Mouse (Mus musculus) small intestine, adult 2 months (tissue): ENCODE measurements around the gene Commd6. TPM values are rescaled to one million over a fixed set of nuclear protein-coding genes. Genes with fewer than 3 reads are reported as not detected.

Source experiments
- H3K27ac ChIP-seq: fragments of 200-500 bp; 2 replicates; pipeline ENCODE4 v1.5.1; 2012; ENCODE audit warnings: low read depth, low read length, control low read depth, inconsistent platforms; ENCODE audit not compliant: insufficient read depth
- H3K27me3 ChIP-seq: fragments of 200-500 bp; 2 replicates; pipeline ENCODE4 v1.6.1; 2012; ENCODE audit warnings: mild to moderate bottlenecking, moderate library complexity, low read length, inconsistent platforms; ENCODE audit not compliant: control insufficient read depth, insufficient read depth
- H3K36me3 ChIP-seq: fragments of 200-500 bp; 2 replicates; pipeline ENCODE4 v1.6.1; 2012; ENCODE audit warnings: mild to moderate bottlenecking, low read length, control low read depth, inconsistent platforms; ENCODE audit not compliant: control insufficient read depth, insufficient read depth
- H3K4me1 ChIP-seq: fragments of 200-500 bp; 2 replicates; pipeline ENCODE4 v1.6.1; 2012; ENCODE audit warnings: low read length, inconsistent platforms, mixed read lengths; ENCODE audit not compliant: control insufficient read depth, insufficient read depth, insufficient read length
- H3K4me3 ChIP-seq: fragments of 200-500 bp; 2 replicates; pipeline ENCODE4 v1.5.1; 2012; ENCODE audit warnings: low read depth, mild to moderate bottlenecking, control low read depth, inconsistent platforms, low read length, moderate library complexity
- CTCF ChIP-seq: fragments of 200-500 bp; IDR thresholded peaks from 2 replicates; pipeline ENCODE4 v1.5.1; 2012; ENCODE audit warnings: low read depth, mild to moderate bottlenecking, control low read depth, inconsistent platforms, low read length, moderate library complexity, mixed read lengths; ENCODE audit not compliant: insufficient replicate concordance, insufficient read length; ENCODE audit errors: extremely low read depth
- POLR2A ChIP-seq: fragments of 200-500 bp; IDR thresholded peaks from 2 replicates; pipeline ENCODE4 v1.6.1; 2012; ENCODE audit warnings: low read depth, mild to moderate bottlenecking, control low read depth, inconsistent platforms, low read length, moderate library complexity
- WGBS: fragments of 180-500 bp; shearing (Covaris S2); methylation state at CpG from one replicate; pipeline ENCODE4 v1.1.7; 2018; 5-methylcytosine and 5-hydroxymethylcytosine counted together
- polyA plus RNA-seq: library from polyadenylated mRNA; depleted of rRNA; stranded (reverse); fragments of >200 nt; gene quantifications from 2 replicates; pipeline ENCODE4 v1.2.3, GENCODE M21; 2012

Gene Commd6
- polyA plus RNA-seq, 1 experiment, result 9.2 TPM

- no peak overlapping the region for H3K4me3 ChIP-seq
- H3K27me3 ChIP-seq, result no peaks in the 10 kb centered on the region
- 62% methylated on average over 1 of the region's 1 CpGs for WGBS
- no peaks in the 10 kb centered on the region for H3K4me1 ChIP-seq
- H3K27ac ChIP-seq, result no peak overlapping the region
- TF ChIP-seq POLR2A, result no peak
- no peak for TF ChIP-seq CTCF
- no peaks in the 10 kb centered on the region for H3K36me3 ChIP-seq
Observed at GRCm38 (mm10) chr14:101644948-101645347, 4.5 kb upstream of the Commd6 start.

GRCm38 (mm10) chr14:101637381-101637780 is 3.1 kb downstream of the Commd6 start:
- Histone ChIP-seq H3K4me3 (no peak overlapping the region), H3K27ac (no peak overlapping the region), H3K36me3 (peaks cover 20% of the 10 kb centered on the region), H3K4me1 (peaks cover 4% of the 10 kb centered on the region; the same call in 1 of the 2 replicates), H3K27me3 (no peaks in the 10 kb centered on the region)
- no peak for TF ChIP-seq POLR2A
- no peak for TF ChIP-seq CTCF
- 94% methylated on average over 6 of the region's 6 CpGs for WGBS

GRCm38 (mm10) chr14:101635765-101636164 is 4.7 kb downstream of the Commd6 start:
- WGBS, result 100% methylated on average over 1 of the region's 1 CpGs
- no peak overlapping the region for H3K27ac ChIP-seq
- H3K27me3 ChIP-seq, result no peaks in the 10 kb centered on the region
- H3K4me1 ChIP-seq, result peaks cover 4% of the 10 kb centered on the region; the same call in 1 of the 2 replicates
- peaks cover 28% of the 10 kb centered on the region for H3K36me3 ChIP-seq
- TF ChIP-seq POLR2A, result no peak
- no peak for TF ChIP-seq CTCF
- no peak overlapping the region for H3K4me3 ChIP-seq

GRCm38 (mm10) chr14:101630548-101630947 is 9.9 kb downstream of the Commd6 start:
- no peaks in the 10 kb centered on the region for H3K27me3 ChIP-seq
- H3K27ac ChIP-seq, result no peak overlapping the region
- H3K4me3 ChIP-seq, result no peak overlapping the region
- H3K4me1 ChIP-seq, result no peaks in the 10 kb centered on the region
- no peak for TF ChIP-seq POLR2A
- TF ChIP-seq CTCF, result no peak
- H3K36me3 ChIP-seq, result peaks cover 25% of the 10 kb centered on the region
- 81% methylated on average over 2 of the region's 2 CpGs for WGBS

- Histone ChIP-seq H3K27ac (no peak overlapping the region), H3K36me3 (no peaks in the 10 kb centered on the region), H3K27me3 (no peaks in the 10 kb centered on the region), H3K4me3 (no peak overlapping the region), H3K4me1 (no peaks in the 10 kb centered on the region)
- 79% methylated on average over 5 of the region's 5 CpGs for WGBS
- TF ChIP-seq POLR2A (no peak), CTCF (no peak)
Observed at GRCm38 (mm10) chr14:101617680-101618079, 22.8 kb downstream of the Commd6 start.

GRCm38 (mm10) chr14:101616178-101616577 is 24.3 kb downstream of the Commd6 start:
- no peaks in the 10 kb centered on the region for H3K36me3 ChIP-seq
- TF ChIP-seq POLR2A, result no peak
- TF ChIP-seq CTCF, result no peak
- H3K27me3 ChIP-seq, result no peaks in the 10 kb centered on the region
- WGBS, result 70% methylated on average over 9 of the region's 9 CpGs
- no peak overlapping the region for H3K27ac ChIP-seq
- H3K4me3 ChIP-seq, result no peak overlapping the region
- no peaks in the 10 kb centered on the region for H3K4me1 ChIP-seq

GRCm38 (mm10) chr14:101613206-101613605 is 27.3 kb downstream of the Commd6 start:
- WGBS, result 75% methylated on average over 1 of the region's 1 CpGs
- H3K27ac ChIP-seq, result no peak overlapping the region
- H3K36me3 ChIP-seq, result no peaks in the 10 kb centered on the region
- peaks cover 2% of the 10 kb centered on the region; the same call in 1 of the 2 replicates for H3K4me1 ChIP-seq
- H3K27me3 ChIP-seq, result 0 out of 2 replicates have a peak, but pooled peaks cover under 1% of the 10 kb centered on the region
- no peak overlapping the region for H3K4me3 ChIP-seq
- TF ChIP-seq CTCF, result no peak
- no peak for TF ChIP-seq POLR2A

- no peaks in the 10 kb centered on the region for H3K36me3 ChIP-seq
- TF ChIP-seq POLR2A (no peak), CTCF (no peak)
- H3K27me3 ChIP-seq, result peaks cover 9% of the 10 kb centered on the region; the same call in 1 of the 2 replicates
- no peak overlapping the region for H3K27ac ChIP-seq
- peaks cover 8% of the 10 kb centered on the region; the same call in 1 of the 2 replicates for H3K4me1 ChIP-seq
- WGBS, result 77% methylated on average over 10 of the region's 10 CpGs
- no peak overlapping the region for H3K4me3 ChIP-seq
Observed at GRCm38 (mm10) chr14:101610701-101611100, 29.8 kb downstream of the Commd6 start.
